Mouse (Mus musculus) megakaryocyte-erythroid progenitor cell, adult 5-6 weeks (primary cell): ENCODE results near the gene Lbp. TPM values are rescaled to one million over a fixed set of nuclear protein-coding genes. Genes with fewer than 3 reads are reported as not detected.

Source experiments
- ATAC-seq: replicated peaks from 2 replicates; pipeline ENCODE4 v1.8.0; 2016; ENCODE audit warnings: mild to moderate bottlenecking, inconsistent platforms; ENCODE audit not compliant: severe bottlenecking, poor library complexity, low FRiP score, low TSS enrichment
- total RNA-seq, 2 experiments: library from RNA; stranded (forward) in 1 of 2; stranded (reverse) in 1 of 2; fragments of 200-1000, 215-1000 nt in 1 of 2; fragments of >200 nt in 1 of 2; fragmentation: Nextera tagmentation in 1 of 2; gene quantifications; 2 replicates each; pipeline ENCODE4 v1.2.3; 2014 to 2017

The Lbp gene
- 3.6 TPM in 1 of 2 replicates, not detected in the other for total RNA-seq (2014; fragmentation: Nextera tagmentation)
- 1.9 TPM in 1 of 2 replicates, not detected in the other for total RNA-seq (2017)

DNA sequence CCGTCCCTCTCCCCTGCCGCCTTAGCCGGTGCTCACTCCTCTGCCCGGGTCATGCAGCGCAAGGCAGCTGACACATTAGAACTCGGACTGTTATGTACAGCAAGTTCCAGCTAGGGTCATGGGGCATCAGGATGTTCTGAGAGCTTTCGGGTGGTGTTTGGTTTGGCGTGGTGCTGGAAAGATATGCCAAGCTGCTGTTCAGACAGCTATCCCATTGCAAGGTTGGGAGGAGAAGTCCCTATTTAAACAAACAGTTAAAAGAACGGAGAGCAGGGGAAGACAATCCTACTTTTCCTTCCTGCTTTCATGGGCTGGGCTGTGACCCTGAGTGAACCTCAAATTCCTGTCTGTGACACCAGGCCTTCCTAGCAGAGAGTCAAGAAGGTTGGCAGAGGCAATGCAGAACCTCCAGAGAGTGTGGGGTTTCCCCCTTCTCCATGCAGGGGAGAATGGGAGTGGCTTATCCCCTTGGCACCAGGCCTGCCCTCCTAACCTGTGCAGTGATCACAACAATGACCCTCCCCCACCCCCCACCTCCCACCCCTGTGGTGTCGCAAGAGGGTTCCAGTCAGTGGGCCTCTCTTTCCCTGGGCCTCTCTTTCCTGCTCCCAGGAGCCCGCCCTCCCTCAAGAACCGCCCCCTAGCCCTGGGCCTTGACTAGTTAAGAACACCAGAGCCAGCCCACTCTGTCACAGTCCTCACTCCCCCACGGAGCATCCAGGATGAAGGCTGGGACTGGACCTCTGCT, at the start of gene Lbp:
Lbp (plus strand) TSS at position 546 of the 748 bp plus-strand sequence.
- ATAC-seq, result peak; percentile 68

DNA sequence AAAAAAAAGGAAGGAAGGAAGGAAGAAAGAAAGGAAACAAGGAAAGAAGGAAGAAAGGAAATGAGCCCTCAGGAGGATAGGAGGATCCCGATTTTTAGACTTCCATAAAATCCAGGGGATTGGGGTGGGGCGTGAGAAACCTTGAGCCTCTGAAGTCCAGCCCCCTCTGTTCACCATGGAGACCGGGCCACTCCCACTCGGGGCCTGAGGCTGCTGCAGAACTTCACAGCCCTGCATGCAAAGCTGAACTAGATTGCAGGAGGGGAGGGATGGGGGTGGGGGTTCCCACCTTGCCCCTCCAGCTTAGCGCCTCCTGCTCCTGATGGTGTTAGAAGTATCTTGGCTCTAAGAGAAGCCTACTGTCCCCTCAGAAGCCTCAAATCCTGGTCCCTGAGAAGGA, 49.4 kb upstream of the Lbp start:
- ATAC-seq, result no peak

DNA sequence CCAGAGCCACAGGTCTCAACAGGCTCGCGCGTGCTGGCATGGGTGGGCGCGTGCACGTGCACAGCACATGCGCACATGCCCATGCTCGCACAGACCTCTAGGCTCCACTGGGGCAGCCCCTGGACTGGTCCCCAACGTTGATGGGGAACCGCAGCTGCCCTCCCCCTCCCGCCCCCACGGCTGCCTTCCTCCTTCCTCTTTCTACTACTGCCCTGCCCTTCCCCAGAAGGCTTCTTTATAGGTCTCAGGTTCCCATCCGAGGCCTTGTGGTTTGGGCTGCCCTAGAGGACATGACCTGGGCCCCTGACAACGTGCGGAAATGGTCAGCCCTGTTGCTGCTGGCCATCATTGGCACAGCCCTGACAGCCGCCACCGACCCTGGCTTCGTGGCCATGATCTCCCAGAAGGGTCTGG, 48.3 kb upstream of the Lbp start, which contains the start of gene Bpi:
Bpi (plus strand) TSS at position 90 of the 414 bp plus-strand sequence.
- ATAC-seq, result no peak

DNA sequence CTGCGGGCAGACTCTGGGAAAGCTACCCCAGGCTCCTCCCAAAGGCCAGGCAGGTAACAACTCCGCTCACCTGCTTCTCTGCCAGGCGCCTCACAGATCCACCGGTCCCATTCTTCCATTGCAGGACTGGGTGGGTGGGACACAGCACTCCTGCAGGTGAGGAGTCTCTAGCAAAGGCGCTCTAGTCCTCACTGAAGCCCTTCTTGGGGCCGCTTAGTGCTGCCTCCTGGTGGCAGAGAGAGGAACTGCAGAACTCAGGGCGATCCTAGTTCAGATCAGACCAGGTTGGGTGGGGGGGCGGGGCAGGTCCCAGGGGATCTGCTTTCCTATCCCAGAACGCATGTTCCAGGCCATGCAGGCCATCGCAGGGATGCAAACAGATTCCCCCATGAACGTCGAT, 47.5 kb upstream of the Lbp start:
- ATAC-seq, result peak; percentile 78

DNA sequence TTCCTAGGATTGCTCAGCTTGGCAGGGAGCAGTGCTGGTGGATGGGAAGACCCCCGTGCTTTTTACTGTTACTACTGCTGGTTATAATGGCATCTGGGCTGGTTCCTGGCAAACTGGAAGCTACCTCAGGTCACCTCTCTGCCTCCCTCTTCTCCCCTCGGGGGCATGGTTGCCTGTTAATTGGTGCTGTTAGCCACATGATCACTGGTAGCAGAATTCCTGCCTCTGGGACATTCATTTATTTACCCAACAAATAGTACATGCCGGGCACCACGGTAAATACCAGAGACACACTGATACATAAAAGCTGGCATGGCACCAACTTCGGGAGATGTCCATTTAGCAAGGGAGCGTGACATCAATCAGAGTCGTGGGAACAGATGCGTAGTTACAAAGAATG, 46.8 kb upstream of the Lbp start:
- ATAC-seq, result no peak

DNA sequence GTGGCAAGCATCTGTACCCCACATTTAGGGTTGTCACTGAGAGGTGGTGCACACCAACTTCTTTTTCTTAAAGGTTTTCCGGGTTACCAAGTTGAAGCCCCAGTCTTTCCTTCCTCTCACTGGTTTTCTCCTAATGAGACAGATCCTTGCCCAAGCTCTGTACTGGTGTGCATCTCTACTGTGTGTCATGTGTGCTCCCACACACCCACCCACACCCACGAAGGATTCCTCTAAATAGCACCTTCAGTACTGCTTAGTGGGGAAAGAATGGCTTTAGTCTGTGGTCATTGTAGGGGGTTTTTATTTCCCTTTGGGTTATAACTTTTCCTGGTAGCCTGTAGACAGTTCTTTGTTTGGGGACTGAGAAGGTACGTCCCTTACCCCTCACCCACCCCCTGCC, 41.4 kb upstream of the Lbp start:
- ATAC-seq, result no peak

DNA sequence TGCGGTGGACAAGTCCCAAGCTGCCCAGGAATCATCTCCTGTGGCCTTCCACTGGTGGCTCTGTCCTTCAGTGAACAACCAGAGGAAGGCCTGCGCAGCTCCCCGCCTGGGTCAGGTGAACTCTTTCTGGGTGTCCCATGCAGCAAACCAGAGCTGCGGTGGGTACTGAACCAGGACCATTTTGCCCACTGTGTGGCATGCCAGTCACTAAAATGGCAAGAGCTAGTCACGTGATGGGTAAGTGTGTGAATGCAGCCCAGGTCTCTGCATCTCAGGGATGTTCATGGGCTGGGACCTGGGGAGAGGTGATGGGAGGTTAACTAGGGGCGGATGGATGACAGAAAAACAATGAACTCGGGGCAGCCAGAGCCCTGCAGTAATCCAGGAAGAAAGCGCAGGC, 36.3 kb upstream of the Lbp start:
- ATAC-seq, result no peak

DNA sequence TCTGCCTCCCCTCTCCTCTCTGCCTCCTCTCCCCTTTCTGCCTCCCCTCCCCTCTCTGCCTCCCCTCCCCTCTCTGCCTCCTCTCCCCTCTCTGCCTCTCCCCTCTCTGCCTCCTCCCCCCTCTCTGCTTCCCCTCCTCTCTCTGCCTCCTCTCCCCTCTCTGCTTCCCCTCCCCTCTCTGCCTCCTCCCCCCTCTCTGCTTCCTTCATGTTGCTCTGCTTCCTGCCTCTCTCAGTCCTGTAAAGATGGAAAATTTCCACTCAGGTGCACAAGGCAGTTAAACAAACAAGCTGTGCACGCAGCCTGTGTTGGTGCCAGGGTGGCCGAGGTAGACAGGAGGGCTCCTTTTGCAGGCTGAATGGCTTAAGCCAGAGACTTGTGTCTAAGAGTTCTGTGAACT, 32.6 kb upstream of the Lbp start:
- no peak for ATAC-seq

DNA sequence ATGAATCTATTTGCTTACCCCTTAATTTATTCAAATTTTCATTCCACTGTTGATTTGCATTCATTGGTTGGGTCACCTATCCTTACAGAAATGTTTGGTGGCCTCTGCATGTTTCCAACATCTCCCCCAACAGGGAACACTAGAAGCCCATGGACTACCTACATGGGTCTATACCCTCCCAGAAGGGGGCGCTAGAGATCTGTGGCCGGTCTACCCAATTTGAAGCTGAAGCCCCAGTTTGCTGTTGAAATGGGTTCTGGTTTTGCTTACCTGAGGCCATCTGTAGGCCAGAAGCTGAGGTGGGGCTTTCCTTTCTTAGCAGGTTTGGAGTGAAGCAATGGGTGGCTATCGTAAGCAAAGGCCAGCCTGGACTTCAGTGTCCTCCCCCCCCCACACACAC, 30.9 kb upstream of the Lbp start:
- no peak for ATAC-seq

DNA sequence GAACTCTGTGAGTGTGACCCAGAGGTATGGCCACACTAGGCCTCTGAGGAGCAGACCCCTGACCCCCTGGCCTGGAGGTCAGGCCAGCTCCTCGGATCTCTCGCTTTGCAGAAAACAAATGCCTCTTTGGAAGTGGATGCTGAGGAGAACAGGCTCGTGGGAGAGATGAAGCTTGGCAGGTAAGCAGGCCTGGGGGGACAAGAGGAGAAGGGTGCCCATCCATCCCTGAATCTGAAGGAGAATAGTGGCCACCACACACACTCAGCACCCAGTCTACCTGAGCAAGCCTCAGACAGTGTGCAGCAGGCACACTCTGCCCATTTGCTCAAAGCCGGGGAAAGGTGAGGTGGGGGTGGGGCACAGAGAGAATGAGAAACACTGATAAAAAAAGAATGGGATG, 30.5 kb upstream of the Lbp start:
- no peak for ATAC-seq

DNA sequence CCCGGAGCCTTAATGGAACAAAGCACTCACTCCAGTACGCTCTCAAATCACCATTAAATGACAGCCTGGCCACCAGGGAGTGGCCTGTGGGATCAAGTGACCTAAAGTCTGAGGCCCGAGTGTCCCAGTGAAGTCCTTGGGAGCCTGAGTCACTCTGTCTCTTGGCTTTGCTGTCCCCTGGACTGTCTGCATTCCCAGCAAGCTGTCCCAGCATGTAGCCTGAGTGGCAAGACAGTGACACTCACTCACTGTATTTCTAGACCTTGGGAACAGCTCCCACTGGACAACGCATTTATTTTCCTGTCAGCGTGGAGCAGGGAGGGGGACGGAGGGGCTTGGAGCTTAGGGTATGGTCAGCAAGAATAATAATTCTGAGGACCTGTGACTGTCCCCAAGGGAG, 29.8 kb upstream of the Lbp start:
- ATAC-seq, result no peak

DNA sequence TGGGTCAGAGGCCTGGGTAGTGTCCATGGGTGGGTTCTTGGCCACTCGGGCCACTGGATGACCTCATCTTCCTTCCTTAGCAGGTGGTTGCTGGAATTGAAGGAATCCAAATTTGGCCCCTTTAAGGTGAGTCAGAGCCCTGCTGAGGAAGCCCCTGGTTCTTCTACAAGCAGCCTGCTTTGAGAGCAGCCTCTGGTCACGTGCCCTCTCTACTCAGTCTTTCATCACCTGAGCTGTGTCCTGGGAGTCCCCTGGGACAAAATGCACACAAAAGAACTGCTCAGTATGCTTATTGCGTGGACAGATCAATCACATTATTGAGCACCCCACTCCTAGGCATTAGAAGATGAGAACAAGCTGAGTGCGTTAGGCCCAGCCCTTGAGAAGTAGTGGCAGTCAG, 29.4 kb upstream of the Lbp start:
- no peak for ATAC-seq

DNA sequence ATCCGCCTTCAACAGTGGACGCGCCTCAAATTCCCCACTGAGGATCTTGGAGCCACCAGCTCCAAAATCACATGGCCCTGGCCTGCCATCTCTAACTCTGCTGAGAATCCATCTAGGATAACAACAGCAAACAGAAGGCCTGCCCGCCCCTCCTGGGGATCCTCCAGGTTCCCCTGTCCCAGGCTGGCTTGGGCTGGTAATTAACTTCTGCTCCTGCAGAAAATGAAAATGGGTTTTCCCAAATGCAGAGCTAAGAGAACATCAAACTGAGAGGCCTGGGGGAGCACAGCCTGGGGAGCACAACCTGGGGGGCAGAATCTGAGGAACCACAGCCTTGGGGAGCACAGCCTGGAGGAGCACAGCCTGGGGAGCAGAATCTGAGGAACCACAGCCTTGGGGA, 26.6 kb upstream of the Lbp start:
- no peak for ATAC-seq

DNA sequence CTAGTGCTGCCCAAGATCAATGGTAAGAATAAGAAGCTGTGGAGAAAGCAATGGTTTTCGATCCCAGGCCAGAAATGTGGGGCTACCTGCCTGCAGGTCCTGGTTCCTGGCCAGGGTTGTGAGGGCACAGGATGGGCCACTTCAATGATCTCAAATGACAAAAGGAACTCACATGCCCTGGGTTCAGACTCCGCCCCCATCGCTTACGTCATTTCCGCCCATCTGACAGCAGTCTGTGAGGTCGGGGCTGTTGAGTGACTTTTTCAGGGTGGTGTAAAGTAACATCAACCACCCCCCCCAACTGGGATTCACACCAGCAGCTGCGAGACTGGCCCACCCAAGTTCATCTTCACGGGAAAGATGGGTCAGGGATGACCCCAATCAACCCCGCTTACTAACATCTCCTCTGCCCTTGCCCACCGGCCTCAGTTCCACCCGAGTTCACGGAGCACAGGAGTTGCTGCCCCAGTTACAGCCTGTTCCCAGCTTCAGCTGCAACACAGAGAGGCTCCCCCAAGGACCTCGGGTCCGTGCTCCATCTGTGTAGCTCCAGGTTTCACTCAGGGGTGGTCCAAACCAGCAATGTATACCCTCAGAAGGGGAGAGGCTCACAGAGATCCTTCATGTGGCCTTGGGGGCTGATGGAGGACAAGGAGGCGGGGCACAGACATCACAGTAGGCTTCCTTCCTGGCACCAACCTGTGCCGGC, 24.6 kb upstream of the Lbp start:
- ATAC-seq, result no peak

DNA sequence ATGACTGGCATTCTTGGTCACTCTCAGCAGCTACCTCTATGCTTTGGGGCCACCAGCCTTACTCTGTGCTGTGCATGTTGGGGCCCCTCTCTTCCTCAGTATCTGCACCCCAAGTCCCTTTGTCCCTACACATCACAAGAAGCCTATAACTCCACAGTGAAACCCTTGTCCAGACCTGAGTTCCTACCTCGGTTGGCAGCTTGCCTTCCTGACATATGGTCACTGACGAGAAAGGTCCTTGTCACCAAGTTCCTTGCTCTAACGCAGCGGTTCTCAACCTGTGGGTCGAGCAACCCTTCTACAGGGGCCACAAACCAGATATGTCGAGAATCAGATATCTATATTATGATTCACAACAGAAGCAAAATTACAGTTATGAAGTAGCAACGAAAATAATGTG, 23.2 kb upstream of the Lbp start:
- ATAC-seq, result no peak

DNA sequence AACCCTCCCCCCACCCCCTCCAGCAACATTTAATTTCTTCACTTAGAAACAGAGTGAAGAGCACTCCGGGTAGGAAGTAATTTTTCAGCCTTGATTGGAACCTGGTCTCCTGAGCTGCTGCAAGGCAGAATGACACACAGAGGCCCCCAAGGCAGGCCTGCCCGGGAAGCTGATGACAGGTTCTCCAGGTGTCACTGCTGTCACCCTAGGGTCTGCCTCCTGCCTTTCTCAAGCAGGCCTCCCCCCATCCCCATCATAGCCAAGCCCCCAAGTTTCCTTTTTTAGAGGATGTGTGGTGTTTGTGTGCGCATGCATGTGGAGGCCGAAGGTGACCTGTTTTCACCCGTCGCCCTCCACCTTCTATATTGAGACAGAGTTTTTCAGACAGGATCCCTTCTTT, 22.5 kb upstream of the Lbp start:
- ATAC-seq, result no peak

DNA sequence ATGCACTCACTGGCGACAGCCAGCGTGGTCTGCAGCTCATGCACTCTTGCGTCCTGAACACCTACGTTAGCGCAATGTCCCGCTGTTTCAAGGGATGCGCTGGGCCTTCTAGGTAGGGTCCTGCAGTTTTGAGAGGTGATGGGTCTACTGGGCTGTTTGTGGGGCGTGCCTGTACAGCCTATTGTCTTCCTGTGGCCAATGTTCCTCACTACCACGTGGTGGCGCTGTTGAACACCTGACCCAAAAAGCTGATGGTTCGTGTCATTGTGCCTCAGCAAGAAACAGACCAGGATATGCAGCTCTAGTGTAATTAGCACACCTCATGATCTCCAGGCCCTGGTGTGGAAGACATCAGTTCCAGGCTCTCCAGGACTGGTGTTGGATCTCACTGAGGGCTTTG, 21.7 kb upstream of the Lbp start:
- ATAC-seq, result peak; percentile 89

DNA sequence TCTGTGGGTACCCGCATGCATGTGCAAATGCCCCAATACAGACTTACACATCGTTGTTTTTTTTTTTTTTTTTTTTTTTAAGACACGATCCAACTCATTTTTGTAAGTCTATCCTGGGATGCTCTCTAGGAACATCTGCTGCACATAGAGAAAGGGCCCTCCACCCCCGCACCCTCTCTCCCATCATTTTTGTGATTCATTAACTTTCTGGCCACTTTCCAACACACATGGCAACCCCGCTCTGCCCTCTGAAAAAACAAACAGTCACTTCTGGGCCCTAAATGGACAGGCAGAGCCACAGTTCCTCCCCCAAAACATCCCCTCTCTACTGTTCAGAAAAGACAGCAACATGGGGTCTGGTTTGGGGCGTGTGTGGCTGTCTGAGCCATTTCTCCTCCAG, 20.6 kb upstream of the Lbp start:
- no peak for ATAC-seq

DNA sequence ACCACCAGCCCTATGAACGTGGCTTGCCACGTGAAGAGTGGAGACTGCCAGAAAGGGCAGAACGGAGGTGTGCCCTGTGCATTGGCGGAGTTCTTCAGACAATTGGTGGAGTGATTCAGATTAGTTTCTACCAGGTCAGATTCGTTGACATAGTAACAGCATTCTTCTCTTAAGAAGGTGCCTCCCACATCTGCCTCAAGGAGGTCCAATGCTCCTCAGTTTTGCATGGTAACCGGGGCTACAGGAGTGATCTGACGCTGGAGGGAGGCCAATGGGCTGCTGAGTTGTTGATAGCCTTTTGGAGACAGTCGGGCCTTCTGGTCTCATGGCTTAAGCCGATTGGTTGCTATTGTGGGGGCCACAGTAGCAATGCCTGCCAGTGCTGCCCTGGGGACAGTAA, 10.6 kb upstream of the Lbp start:
- ATAC-seq, result no peak

DNA sequence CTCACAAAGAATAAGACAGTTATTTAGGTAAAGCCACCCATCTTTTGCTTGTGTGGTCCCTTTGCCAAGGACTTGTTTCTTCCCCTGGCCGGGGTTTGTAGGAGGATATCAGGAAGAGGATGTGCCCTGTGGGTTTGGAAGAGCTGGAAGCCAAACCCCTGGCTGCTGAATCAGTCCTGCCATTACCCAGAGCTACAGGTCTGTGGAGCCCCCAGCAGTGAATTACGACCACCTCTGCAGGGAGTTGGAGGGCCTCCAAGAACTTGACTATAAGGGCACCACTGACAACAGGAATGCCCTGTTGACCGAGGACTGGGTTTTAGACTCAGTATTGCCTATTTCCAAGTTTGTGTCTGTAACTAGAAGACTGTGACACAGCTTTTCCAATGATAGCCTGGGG, 7.1 kb upstream of the Lbp start:
- no peak for ATAC-seq

DNA sequence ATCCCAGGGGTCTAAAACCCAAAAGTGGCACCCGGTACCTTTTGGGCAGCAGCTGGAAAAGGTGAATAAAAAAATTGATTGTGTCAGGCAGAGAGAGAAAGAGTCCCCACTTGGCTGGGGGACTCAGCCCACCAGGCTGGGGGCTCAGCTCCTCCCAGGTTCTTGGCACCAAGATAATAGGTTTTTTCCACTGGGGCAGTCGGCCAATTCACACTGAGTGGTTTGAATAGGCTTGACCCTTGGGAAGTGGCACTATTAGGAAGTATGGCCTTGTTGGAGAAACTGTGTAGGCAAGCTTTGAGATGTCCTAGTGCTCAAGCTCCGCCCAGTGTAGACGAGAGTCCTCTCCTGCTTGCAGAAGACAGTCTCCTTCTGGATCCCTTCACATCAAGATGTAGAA, 6.6 kb upstream of the Lbp start:
- no peak for ATAC-seq
